Mouse (Mus musculus) erythroblast, embryonic 14.5 days (primary cell): ENCODE data around the gene Caskin1.

Source experiments
- GATA1 ChIP-seq: IDR thresholded peaks from 2 replicates; pipeline ENCODE4 v1.6.1; 2012; ENCODE audit warnings: low read length, inconsistent platforms, mixed read lengths
- TAL1 ChIP-seq: IDR thresholded peaks from 3 replicates; pipeline ENCODE4 v1.6.1; 2012; ENCODE audit warnings: low read length, inconsistent platforms, mixed read lengths

DNA sequence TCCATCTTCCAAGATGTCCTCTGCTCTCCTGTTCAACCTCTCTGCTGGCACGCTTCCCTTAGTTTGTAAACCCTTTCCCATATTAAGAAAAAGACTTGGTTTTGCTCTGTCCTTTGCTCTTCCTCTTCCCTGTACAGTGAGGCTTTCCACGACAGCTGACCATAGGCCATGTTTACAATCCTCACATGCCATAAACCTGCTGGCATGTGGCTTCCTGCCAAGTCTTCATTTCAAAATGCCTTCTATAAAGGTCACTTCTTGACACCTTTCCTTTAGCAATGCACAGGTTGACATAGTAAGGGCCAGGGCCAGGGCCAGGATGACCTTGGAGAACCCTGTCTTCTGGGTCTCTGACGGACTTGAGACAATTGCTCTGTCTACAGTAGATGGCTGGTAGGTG is 57.8 kb downstream of the Caskin1 start:
- TF ChIP-seq TAL1 (no peak), GATA1 (no peak)
